Mouse (Mus musculus) heart, embryonic 16.5 days (tissue): ENCODE measurements around the gene Adarb2. TPM values are rescaled to one million over a fixed set of nuclear protein-coding genes. Genes with fewer than 3 reads are reported as not detected.

Source experiments
- ATAC-seq: fragments of 200-750 bp; cut with Nextera tagmentation; replicated peaks from 2 replicates; pipeline ENCODE4 v1.8.0; 2017; ENCODE audit warnings: moderate number of reproducible peaks; ENCODE audit not compliant: insufficient read depth, low FRiP score; ENCODE audit errors: extremely low read depth
- H3K27ac ChIP-seq: fragments of 300-500 bp; sonication (generic); 2 replicates; pipeline ENCODE4 v1.5.1; 2014; ENCODE audit warnings: mild to moderate bottlenecking, low read length, control low read depth, moderate library complexity
- H3K27me3 ChIP-seq: fragments of 300-500 bp; sonication (generic); 2 replicates; pipeline ENCODE4 v1.6.1; 2014; ENCODE audit warnings: low read length, mixed read lengths; ENCODE audit not compliant: control insufficient read depth, insufficient read depth
- H3K36me3 ChIP-seq: fragments of 300-500 bp; sonication (generic); 2 replicates; pipeline ENCODE4 v1.6.1; 2014; ENCODE audit not compliant: control insufficient read depth, insufficient read depth
- H3K4me1 ChIP-seq: fragments of 300-500 bp; sonication (generic); 2 replicates; pipeline ENCODE4 v1.6.1; 2014; ENCODE audit warnings: low read length, mixed read lengths; ENCODE audit not compliant: control insufficient read depth, insufficient read depth
- H3K4me2 ChIP-seq: fragments of 300-500 bp; sonication (generic); 2 replicates; pipeline ENCODE4 v1.6.1; 2014; ENCODE audit warnings: low read depth, mild to moderate bottlenecking, control low read depth, low read length
- H3K4me3 ChIP-seq: fragments of 300-500 bp; sonication (generic); 2 replicates; pipeline ENCODE4 v1.5.1; 2014; ENCODE audit warnings: mild to moderate bottlenecking, control low read depth, low read length
- H3K9ac ChIP-seq: fragments of 300-500 bp; sonication (generic); 2 replicates; pipeline ENCODE4 v1.6.1; 2014; ENCODE audit warnings: low read length, control low read depth
- H3K9me3 ChIP-seq: fragments of 300-500 bp; sonication (generic); replicated peaks from 2 replicates; pipeline ENCODE4 v1.6.1; 2016; ENCODE audit warnings: low read length; ENCODE audit not compliant: control insufficient read depth
- WGBS: fragments of 180-500 bp; shearing (Covaris S2); extraction: QIAGEN DNeasy Blood & Tissue Kit; methylation state at CpG from one replicate; pipeline ENCODE4 v1.1.7; 2014; 5-methylcytosine and 5-hydroxymethylcytosine counted together
- polyA plus RNA-seq: library from polyadenylated mRNA; unstranded; fragments of >200 nt; fragmentation: Nextera tagmentation; extraction: Ambion mirVana; gene quantifications from 2 replicates; pipeline ENCODE4 v1.2.1, GENCODE M21; 2015

Adarb2 gene
- polyA plus RNA-seq, 1 experiment from 2014 or later = 0.05 TPM

DNA sequence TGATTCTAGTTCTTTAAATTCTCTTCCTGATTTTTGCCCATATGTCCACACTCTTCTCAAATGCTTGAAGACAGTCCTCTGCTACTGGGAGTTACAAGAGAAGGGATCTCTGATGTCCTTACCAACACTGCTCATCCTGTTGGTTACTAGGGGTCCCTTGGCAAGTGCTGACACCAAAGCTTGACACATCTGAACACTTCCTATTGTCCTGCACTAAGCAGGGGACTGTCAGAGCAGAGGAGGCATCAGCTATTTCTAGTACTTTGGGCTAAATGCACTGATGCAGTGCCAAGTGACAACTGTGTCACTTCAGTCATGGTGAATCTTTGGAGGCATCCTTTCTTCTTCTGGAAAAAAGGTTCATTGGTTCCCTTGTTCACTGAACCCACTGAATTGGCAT lies 150.3 kb downstream of the Adarb2 start:
- no peak for ATAC-seq
- no peaks in the 10 kb centered on the region for H3K4me1 ChIP-seq

GRCm38 (mm10) chr13:8365523-8365922 lies 162.9 kb downstream of the Adarb2 start:
- no peak for ATAC-seq
- no peaks in the 10 kb centered on the region for H3K4me1 ChIP-seq
- H3K27me3 ChIP-seq = no peaks in the 10 kb centered on the region
- H3K4me2 ChIP-seq = no peak overlapping the region
- H3K9me3 ChIP-seq = no peaks in the 10 kb centered on the region
- H3K36me3 ChIP-seq = no peaks in the 10 kb centered on the region
- H3K27ac ChIP-seq = no peak overlapping the region
- no peak overlapping the region for H3K4me3 ChIP-seq
- 68% methylated on average over 1 of the region's 1 CpGs for WGBS
- no peak overlapping the region for H3K9ac ChIP-seq

More for the DNA sequence above, 150.3 kb downstream of the Adarb2 start:
- Histone ChIP-seq H3K36me3 (no peaks in the 10 kb centered on the region), H3K4me2 (no peak overlapping the region), H3K9me3 (no peaks in the 10 kb centered on the region), H3K9ac (no peak overlapping the region), H3K4me3 (no peak overlapping the region), H3K27me3 (no peaks in the 10 kb centered on the region), H3K27ac (no peak overlapping the region)

DNA sequence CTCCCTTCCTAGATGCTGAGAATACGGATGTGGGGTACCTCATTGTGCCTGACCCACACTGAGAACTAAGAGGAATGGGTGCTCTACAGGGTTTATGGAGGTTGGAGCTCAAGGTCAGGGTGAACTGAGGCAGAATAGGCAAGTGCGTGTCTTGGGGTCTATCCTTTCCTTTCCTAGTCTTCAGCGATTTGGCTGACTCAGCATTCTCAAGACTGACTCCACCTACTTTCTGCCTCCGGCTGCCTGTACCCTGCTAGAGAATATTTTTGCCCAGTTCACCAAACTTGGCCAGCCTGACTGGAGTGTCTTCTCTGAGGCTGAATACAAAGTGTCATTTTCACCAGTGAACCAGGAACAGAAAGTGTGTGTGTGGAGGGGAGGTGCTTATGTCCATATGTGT lies 163.4 kb downstream of the Adarb2 start:
- no peak overlapping the region for H3K27ac ChIP-seq
- H3K4me2 ChIP-seq = no peak overlapping the region
- H3K27me3 ChIP-seq = no peaks in the 10 kb centered on the region
- ATAC-seq = no peak
- H3K9ac ChIP-seq = no peak overlapping the region
- H3K4me1 ChIP-seq = no peaks in the 10 kb centered on the region
- H3K9me3 ChIP-seq = no peaks in the 10 kb centered on the region
- 61% methylated on average over 4 of the region's 4 CpGs for WGBS
- no peaks in the 10 kb centered on the region for H3K36me3 ChIP-seq
- H3K4me3 ChIP-seq = no peak overlapping the region

- Histone ChIP-seq H3K9me3 (no peaks in the 10 kb centered on the region), H3K9ac (no peak overlapping the region), H3K4me1 (no peaks in the 10 kb centered on the region), H3K27ac (no peak overlapping the region), H3K27me3 (no peaks in the 10 kb centered on the region), H3K36me3 (no peaks in the 10 kb centered on the region), H3K4me3 (no peak overlapping the region), H3K4me2 (no peak overlapping the region)
- 80% methylated on average over 7 of the region's 7 CpGs for WGBS
- ATAC-seq = no peak
Observed at GRCm38 (mm10) chr13:8369868-8370387, 167.3 kb downstream of the Adarb2 start.

DNA sequence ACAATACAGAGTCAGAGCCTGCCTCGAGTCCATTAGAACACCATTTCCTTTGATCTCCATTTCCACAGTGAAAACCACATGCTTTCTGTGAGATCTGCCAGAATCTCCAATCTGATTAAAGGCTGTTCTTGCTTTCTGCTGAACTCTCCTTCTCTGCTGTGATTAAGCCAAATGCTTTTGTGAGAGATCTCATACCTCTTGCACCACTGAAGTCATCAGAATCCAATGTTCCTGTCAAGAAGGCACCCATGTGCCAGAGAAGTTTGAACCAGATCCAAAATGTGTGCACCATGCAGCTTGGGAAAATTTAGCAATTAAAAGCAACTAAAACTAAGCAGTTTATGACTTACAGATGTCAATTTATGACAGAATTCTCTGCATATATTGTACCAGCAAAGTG lies 185.9 kb downstream of the Adarb2 start:
- H3K4me2 ChIP-seq = no peak overlapping the region
- ATAC-seq = no peak

DNA sequence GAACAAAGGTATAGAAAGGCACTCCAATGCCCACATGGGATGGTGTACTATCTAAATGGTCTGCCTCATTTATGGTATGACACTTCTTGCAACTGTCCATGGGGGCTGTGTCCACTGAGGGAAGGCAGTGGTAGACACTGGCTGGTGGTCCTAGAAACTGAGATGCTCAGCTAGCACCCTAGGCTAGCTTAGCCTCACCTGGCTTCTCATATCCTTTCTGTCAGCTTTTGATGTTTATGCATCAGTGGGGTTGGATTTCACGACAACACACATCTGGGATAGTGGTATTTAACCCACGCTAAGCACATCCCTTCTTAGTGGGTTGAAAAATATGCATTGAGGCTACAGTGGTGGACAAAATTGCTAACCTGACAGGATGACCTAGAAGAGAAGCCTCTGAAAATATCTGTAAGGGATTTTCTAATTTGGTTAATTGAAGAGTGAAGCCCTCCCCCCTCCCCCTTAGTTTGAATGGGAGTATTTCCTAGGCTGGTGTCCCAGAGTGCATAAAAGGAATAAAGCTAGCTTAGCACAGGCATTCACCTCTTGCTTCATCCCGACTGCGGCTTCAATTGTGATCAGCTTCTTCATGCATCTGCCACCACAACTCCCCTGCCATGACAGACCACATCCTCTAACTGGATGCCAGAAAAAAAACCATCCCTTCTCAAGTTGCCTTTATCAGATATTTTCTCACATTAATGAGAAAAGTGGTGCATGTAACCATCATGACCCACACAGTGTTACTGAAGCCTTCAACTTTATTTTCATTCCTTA lies 197.8 kb downstream of the Adarb2 start:
- Histone ChIP-seq H3K9me3 (no peaks in the 10 kb centered on the region), H3K4me1 (no peaks in the 10 kb centered on the region), H3K4me3 (no peak overlapping the region), H3K27me3 (no peaks in the 10 kb centered on the region), H3K9ac (no peak overlapping the region), H3K4me2 (no peak overlapping the region), H3K36me3 (no peaks in the 10 kb centered on the region), H3K27ac (no peak overlapping the region)
- WGBS = 61% methylated on average over 4 of the region's 4 CpGs
- ATAC-seq = no peak

More for the DNA sequence above, 185.9 kb downstream of the Adarb2 start:
- Histone ChIP-seq H3K9ac (no peak overlapping the region), H3K36me3 (no peaks in the 10 kb centered on the region), H3K4me3 (no peak overlapping the region), H3K4me1 (no peaks in the 10 kb centered on the region), H3K27ac (no peak overlapping the region), H3K9me3 (no peaks in the 10 kb centered on the region), H3K27me3 (no peaks in the 10 kb centered on the region)
- 50% methylated on average over 1 of the region's 1 CpGs for WGBS

- Histone ChIP-seq H3K4me2 (no peak overlapping the region), H3K9ac (no peak overlapping the region), H3K4me1 (no peaks in the 10 kb centered on the region), H3K27me3 (no peaks in the 10 kb centered on the region), H3K36me3 (no peaks in the 10 kb centered on the region), H3K4me3 (no peak overlapping the region), H3K9me3 (no peaks in the 10 kb centered on the region), H3K27ac (no peak overlapping the region)
- 64% methylated on average over 3 of the region's 3 CpGs for WGBS
- no peak for ATAC-seq
Observed at GRCm38 (mm10) chr13:8402324-8402873, 199.7 kb downstream of the Adarb2 start.

DNA sequence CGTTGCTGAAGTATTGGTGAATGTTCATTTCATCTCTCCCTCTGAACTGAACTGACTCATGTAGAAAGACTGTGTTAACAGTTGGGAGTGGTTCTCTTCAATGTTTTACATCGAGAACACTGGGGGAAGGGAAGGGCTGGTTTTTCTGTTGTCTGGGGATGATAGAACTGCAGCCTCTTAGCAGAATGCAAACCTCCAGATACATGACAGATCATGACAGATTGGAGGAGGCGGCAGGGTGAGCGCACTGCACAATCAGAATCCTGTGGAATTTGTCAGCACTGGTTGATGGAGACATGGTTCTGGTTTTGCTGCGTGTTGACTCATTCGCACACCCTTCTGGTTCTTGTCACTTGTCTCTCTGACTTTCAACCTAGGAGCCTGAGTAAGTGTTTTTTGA lies 203.4 kb downstream of the Adarb2 start:
- Histone ChIP-seq H3K4me1 (no peaks in the 10 kb centered on the region), H3K9ac (no peak overlapping the region), H3K9me3 (no peaks in the 10 kb centered on the region), H3K4me2 (no peak overlapping the region), H3K36me3 (no peaks in the 10 kb centered on the region), H3K4me3 (no peak overlapping the region), H3K27me3 (no peaks in the 10 kb centered on the region), H3K27ac (no peak overlapping the region)
- ATAC-seq = no peak
- WGBS = 23% methylated on average over 6 of the region's 6 CpGs
